Mouse (Mus musculus): ENCODE results near the gene Stard3nl.
"Not testable (repeated sequence)": the region's sequence is repeated elsewhere in the genome, so short reads cannot be mapped to it uniquely, and the experiment has no call there.

Stard3nl gene

GRCm38 (mm10) chr13:19385226-19385625 is 10.4 kb downstream of the Stard3nl start:
- no peak for DNase-seq (ENCODE audit: low read depth in 1 of 2, low spot score in 2 of 2)

GRCm38 (mm10) chr13:19381112-19381828 is 14.3 kb downstream of the Stard3nl start:
- no peak for DNase-seq (ENCODE audit: low read depth in 1 of 2, low spot score in 2 of 2)

GRCm38 (mm10) chr13:19379313-19379712 is 16.3 kb downstream of the Stard3nl start:
- DNase-seq (ENCODE audit: low read depth in 1 of 2, low spot score in 2 of 2): no peak

- no peak for DNase-seq (ENCODE audit: low read depth in 1 of 2, low spot score in 2 of 2)
Observed at GRCm38 (mm10) chr13:19372133-19372729, 23.4 kb downstream of the Stard3nl start.

GRCm38 (mm10) chr13:19368817-19369216 is 26.8 kb downstream of the Stard3nl start:
- DNase-seq (ENCODE audit: low read depth in 1 of 2, low spot score in 2 of 2): no peak

GRCm38 (mm10) chr13:19367536-19367935 is 28.1 kb downstream of the Stard3nl start:
- DNase-seq (ENCODE audit: low read depth in 1 of 2, low spot score in 2 of 2): no peak

- DNase-seq (ENCODE audit: low read depth in 1 of 2, low spot score in 2 of 2): no peak
Observed at GRCm38 (mm10) chr13:19366866-19367265, 28.7 kb downstream of the Stard3nl start.

- no peak for DNase-seq (ENCODE audit: low read depth in 1 of 2, low spot score in 2 of 2)
Observed at GRCm38 (mm10) chr13:19365596-19365995, 30.0 kb downstream of the Stard3nl start.

- no peak for DNase-seq (ENCODE audit: low read depth in 1 of 2, low spot score in 2 of 2)
Observed at GRCm38 (mm10) chr13:19364245-19364772, 31.3 kb downstream of the Stard3nl start.

GRCm38 (mm10) chr13:19362358-19362757 is 33.2 kb downstream of the Stard3nl start:
- DNase-seq (ENCODE audit: low read depth in 1 of 2, low spot score in 2 of 2): no peak

GRCm38 (mm10) chr13:19358027-19358426 is 37.6 kb downstream of the Stard3nl start:
- DNase-seq (ENCODE audit: low read depth in 1 of 2, low spot score in 2 of 2): no peak

GRCm38 (mm10) chr13:19357301-19357700 is 38.3 kb downstream of the Stard3nl start:
- no peak for DNase-seq (ENCODE audit: low read depth in 1 of 2, low spot score in 2 of 2)

GRCm38 (mm10) chr13:19356720-19357119 is 38.9 kb downstream of the Stard3nl start:
- no peak for DNase-seq (ENCODE audit: low read depth in 1 of 2, low spot score in 2 of 2)

GRCm38 (mm10) chr13:19356120-19356519 is 39.5 kb downstream of the Stard3nl start:
- no peak for DNase-seq (ENCODE audit: low read depth in 1 of 2, low spot score in 2 of 2)

- no peak for DNase-seq (ENCODE audit: low read depth in 1 of 2, low spot score in 2 of 2)
Observed at GRCm38 (mm10) chr13:19352795-19353194, 42.8 kb downstream of the Stard3nl start.

GRCm38 (mm10) chr13:19340356-19340755 is 55.2 kb downstream of the Stard3nl start:
- not testable (repeated sequence) for DNase-seq (ENCODE audit: low read depth in 1 of 2, low spot score in 2 of 2)

- DNase-seq (ENCODE audit: low read depth in 1 of 2, low spot score in 2 of 2): not testable (repeated sequence)
Observed at GRCm38 (mm10) chr13:19336310-19336709, 59.3 kb downstream of the Stard3nl start.
